Comparison of ENCODE assay signal across 8 mouse cellular contexts in the genomic region with DNA sequence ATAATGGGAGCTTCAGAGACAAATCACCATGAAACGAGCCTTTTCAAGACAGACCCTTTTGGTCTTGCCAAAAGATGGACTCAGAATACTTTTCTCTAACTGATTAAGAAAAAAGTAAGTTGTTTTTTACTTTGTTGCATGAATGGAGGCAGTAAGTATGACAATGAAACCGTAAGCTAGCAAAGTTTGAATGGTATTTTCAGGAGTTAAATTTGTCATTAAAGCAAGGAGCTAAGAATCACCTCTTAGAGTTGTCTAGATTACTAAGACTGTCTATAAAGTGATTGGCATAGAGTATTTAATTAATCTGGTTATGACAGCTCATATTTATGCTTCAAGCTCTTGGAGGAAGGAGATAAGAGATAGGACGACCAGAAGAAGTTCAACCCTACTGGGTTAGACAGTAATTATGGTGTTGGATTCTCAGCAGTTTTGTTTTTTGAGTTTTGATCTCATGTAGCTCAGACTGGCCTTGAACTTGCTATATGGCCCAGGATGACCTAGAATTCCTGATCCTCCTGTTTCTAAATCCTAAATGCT. TPM values are rescaled to one million over a fixed set of nuclear protein-coding genes. Genes with fewer than 3 reads are reported as not detected.
DNase-seq lines count a peak whose midpoint lies in the region; ATAC-seq and TF ChIP-seq lines count a peak whose summit lies in the region.

A gene (plus strand): TSS at position 51 of the 540 bp plus-strand sequence.

- peaks cover 10% of the 10 kb centered on the region for H3K4me1 ChIP-seq in bone marrow macrophage, adult 2 months (ENCODE audit: control insufficient read depth, insufficient read depth, low read length)
- no peaks in the 10 kb centered on the region for H3K4me1 ChIP-seq in intestine, postnatal 0 days (replicated peaks; ENCODE audit: control insufficient read depth, insufficient read depth, low read length)
- H3K4me1 ChIP-seq in midbrain, embryonic 11.5 days (ENCODE audit: control insufficient read depth, insufficient read depth, low read length), result peaks cover 15% of the 10 kb centered on the region

- H3K9me3 ChIP-seq in intestine, postnatal 0 days (ENCODE audit: control insufficient read depth), result no peaks in the 10 kb centered on the region
- H3K9me3 ChIP-seq in midbrain, embryonic 11.5 days (ENCODE audit: control insufficient read depth, low read length), result no peaks in the 10 kb centered on the region

- H3K4me3 ChIP-seq in layer of hippocampus, adult 2 months, result peak within 1 kb of the TSS; percentile 92
- H3K4me3 ChIP-seq in bone marrow macrophage, adult 2 months (ENCODE audit: insufficient read depth, low read length), result peak within 1 kb of the TSS; percentile 85
- peak within 1 kb of the TSS; percentile 91 for H3K4me3 ChIP-seq in intestine, postnatal 0 days (ENCODE audit: low read depth, low read length)
- peak within 1 kb of the TSS; percentile 95 for H3K4me3 ChIP-seq in midbrain, embryonic 11.5 days (ENCODE audit: low read depth, low read length)

- ATAC-seq in intestine, postnatal 0 days, result no peak
- no peak for ATAC-seq in midbrain, embryonic 11.5 days (ENCODE audit: low FRiP score)
- no peak for ATAC-seq in frontal cortex, adult (ENCODE audit: low TSS enrichment)

- WGBS in intestine, postnatal 0 days, result 79% methylated on average over 3 of the region's 3 CpGs
- 82% methylated on average over 3 of the region's 3 CpGs for WGBS in midbrain, embryonic 11.5 days

- H3K4me2 ChIP-seq in intestine, postnatal 0 days (replicated peaks; ENCODE audit: low read depth), result peak within 1 kb of the TSS; percentile 93
- H3K4me2 ChIP-seq in midbrain, embryonic 11.5 days, result peak within 1 kb of the TSS; percentile 83

- peak within 1 kb of the TSS; percentile 98 for H3K27ac ChIP-seq in layer of hippocampus, adult 2 months
- peak within 1 kb of the TSS; percentile 33 for H3K27ac ChIP-seq in bone marrow macrophage, adult 2 months (ENCODE audit: insufficient read depth, low read depth, low read length)
- H3K27ac ChIP-seq in intestine, postnatal 0 days (ENCODE audit: low read depth, low read length), result peak within 1 kb of the TSS; percentile 98
- H3K27ac ChIP-seq in midbrain, embryonic 11.5 days (ENCODE audit: low read depth, low read length), result no peak within 1 kb of the TSS; the same call in 1 of the 2 replicates

- intact Hi-C loops in gastrocnemius, postnatal 36 days (cut with DNase I), result no loop called here

- no peak for TF ChIP-seq CTCF in layer of hippocampus, adult 2 months (conservative IDR thresholded peaks at IDR 0.05)
- no peak for TF ChIP-seq CTCF in bone marrow macrophage, adult 2 months (IDR thresholded peaks at IDR 0.05; ENCODE audit: low read depth, low read length)
- TF ChIP-seq CTCF in intestine, postnatal 0 days (IDR thresholded peaks at IDR 0.05; ENCODE audit: low read depth), result no peak

- DNase-seq in layer of hippocampus, adult 2 months (ENCODE audit: low spot score in 2 of 2), result no peak
- no peak for DNase-seq in layer of hippocampus, adult 9-11 months
- DNase-seq in gastrocnemius, postnatal 36 days, result no peak
- no peak for DNase-seq in midbrain, embryonic 11.5 days (ENCODE audit: low spot score, missing footprints)
- no peak for DNase-seq in ovary, postnatal 36 days (ENCODE audit: low spot score)

- H3K36me3 ChIP-seq in intestine, postnatal 0 days (ENCODE audit: control insufficient read depth, insufficient read depth), result 0 out of 2 replicates have a peak, but pooled peaks cover 4% of the 10 kb centered on the region
- H3K36me3 ChIP-seq in midbrain, embryonic 11.5 days (ENCODE audit: control insufficient read depth, insufficient read depth, low read length), result no peaks in the 10 kb centered on the region

- no peaks in the 10 kb centered on the region for H3K27me3 ChIP-seq in intestine, postnatal 0 days (replicated peaks; ENCODE audit: control insufficient read depth, insufficient read depth, low read length)
- no peaks in the 10 kb centered on the region for H3K27me3 ChIP-seq in midbrain, embryonic 11.5 days (ENCODE audit: control insufficient read depth, insufficient read depth, low read length)

- no peak for TF ChIP-seq POLR2A in bone marrow macrophage, adult 2 months (IDR thresholded peaks at IDR 0.05; ENCODE audit: borderline replicate concordance, low read depth, low read length)

- peak within 1 kb of the TSS; percentile 96 for H3K9ac ChIP-seq in intestine, postnatal 0 days (ENCODE audit: low read depth, low read length)
- peak within 1 kb of the TSS; percentile 96 for H3K9ac ChIP-seq in midbrain, embryonic 11.5 days (ENCODE audit: low read length)

RNA-seq across cellular contexts. Expression of the gene that starts here (rescaled TPM):
- total RNA-seq in layer of hippocampus, adult 2 months (2021), result 100 to 1,000 TPM; 113 to 130 TPM
- polyA plus RNA-seq in bone marrow macrophage, adult 2 months (2012; ENCODE audit: insufficient read depth, insufficient read length, missing spikeins), result 114 and 143 TPM in 2 replicates
- total RNA-seq in gastrocnemius, postnatal 36 days (2021), result 10 to 100 TPM; 46.2 to 51.7 TPM
- polyA plus RNA-seq in intestine, postnatal 0 days (2015; fragmentation: Nextera tagmentation; extraction: Ambion mirVana), result 47.5 and 51.6 TPM in 2 replicates
- 136 and 144 TPM in 2 replicates for polyA plus RNA-seq in midbrain, embryonic 11.5 days (2014; fragmentation: Nextera tagmentation; extraction: Ambion mirVana)
